Mouse (Mus musculus) adrenal gland, postnatal 14 days (tissue): ENCODE results near the gene H2-DMb2. TPM values are rescaled to one million over a fixed set of nuclear protein-coding genes. Genes with fewer than 3 reads are reported as not detected.
"Not testable (repeated sequence)": the region's sequence is repeated elsewhere in the genome, so short reads cannot be mapped to it uniquely, and the experiment has no call there.

Experiments
- DNase-seq: peaks from one replicate; pipeline ENCODE4 v3.0.0; 2021; ENCODE audit warnings: mixed read lengths
- total RNA-seq: library from RNA; stranded (reverse); gene quantifications from 2 replicates; pipeline ENCODE4 v1.2.3, GENCODE M21; 2021

Gene H2-DMb2
- total RNA-seq, 1 experiment from 2014 or later = 2.7 TPM

DNA sequence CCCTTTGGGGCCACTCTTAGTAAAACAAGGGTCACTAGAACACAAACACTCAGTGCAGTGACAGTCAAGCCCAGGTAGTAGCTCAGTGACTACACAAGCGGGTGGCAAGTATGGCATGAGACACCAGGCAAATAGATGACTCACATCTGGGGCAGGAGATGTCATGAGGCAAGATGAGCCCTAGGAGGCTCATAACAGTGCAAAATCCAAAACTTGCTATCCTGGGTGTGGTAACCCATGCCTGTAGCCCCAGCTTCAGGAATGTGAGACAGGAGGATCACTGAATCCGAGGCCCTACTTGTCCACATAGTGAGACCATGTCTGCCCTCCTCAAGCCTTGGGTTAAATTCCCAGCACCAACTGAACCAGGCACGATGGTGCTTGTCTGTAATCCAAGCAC is 8.7 kb upstream of the H2-DMb2 start:
- no peak for DNase-seq

DNA sequence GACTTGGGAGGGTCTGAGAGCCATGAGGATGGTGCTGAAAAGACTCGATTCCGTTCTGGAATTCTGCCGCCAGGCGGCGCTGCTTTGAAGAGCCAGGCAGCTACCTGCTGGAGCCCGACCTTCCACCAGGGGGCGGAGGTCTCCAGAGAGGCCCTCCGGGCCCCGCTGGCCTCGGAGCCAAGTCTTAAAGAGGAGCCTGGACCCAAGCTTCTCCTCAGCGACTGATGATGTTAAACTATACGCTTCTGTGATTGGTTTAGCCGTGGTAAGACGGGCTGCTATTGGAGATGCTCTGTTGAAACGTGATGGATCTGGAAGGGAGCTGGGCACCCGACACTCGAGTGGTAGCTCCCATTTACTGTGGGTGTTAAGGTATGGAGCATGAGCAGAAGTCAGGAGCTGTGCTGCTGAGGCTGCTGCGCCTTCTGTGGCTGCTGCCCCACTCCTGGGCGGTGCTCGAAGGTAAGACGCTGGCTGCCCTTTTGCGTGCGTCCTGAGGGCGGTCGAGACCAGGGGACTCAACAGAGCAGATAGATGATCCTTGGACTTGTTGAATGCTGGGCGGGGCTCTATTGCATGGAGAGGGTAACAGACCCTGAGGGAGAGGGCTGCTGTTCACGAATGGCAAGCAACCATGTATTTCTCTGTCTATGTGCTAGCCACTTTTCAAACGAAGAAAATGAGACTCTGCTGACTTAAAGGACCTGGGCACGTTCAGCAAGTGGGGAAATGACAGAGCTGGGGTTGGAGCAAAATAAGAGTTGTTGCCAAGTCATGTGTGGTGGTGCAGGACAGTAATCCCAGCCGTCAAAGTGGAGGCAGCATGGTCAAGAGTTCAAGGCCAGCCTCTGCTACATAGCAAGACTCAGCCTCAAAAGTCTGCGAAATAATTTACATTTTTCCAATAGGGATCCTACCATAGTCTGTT is 7.5 kb upstream of the H2-DMb2 start:
- peak; percentile 99 for DNase-seq

DNA sequence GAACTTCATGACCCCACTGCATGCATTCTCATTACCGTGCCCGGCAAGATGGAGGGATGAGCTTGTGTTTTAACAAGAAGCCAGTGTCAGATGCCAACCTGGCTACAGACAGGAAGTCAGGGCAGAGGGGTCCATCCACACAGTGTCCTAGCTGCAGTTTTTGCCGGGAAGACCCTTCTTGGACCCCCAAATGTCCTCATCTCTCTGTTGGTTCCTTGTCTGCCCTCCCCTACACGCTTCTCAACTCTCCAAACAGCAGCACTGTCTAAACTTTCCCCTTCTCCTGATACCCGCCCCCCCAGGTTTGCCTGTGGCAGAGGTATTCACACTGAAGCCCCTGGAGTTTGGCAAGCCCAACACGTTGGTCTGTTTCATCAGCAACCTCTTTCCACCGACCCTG is 5.5 kb upstream of the H2-DMb2 start:
- no peak for DNase-seq

DNA sequence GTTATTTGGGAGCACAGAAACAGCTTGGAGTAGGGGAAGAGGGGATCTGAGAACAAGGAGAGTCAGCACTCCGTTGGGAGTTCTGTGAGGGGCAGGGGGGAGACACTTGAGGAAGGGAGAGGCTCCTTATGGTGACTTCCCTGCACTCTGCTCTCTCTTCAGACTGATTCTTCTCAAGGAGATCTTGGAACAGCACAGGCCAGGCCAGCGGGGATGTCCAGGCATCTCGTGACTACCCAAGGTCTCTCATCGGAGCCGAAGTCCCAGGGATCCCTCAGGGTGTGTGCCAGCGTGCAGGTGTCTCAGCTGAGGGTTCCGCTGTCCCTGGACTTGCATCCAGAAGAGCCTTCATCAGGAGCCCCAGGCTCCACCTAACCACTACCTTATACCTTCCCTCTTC is 4.5 kb upstream of the H2-DMb2 start:
- DNase-seq = no peak

DNA sequence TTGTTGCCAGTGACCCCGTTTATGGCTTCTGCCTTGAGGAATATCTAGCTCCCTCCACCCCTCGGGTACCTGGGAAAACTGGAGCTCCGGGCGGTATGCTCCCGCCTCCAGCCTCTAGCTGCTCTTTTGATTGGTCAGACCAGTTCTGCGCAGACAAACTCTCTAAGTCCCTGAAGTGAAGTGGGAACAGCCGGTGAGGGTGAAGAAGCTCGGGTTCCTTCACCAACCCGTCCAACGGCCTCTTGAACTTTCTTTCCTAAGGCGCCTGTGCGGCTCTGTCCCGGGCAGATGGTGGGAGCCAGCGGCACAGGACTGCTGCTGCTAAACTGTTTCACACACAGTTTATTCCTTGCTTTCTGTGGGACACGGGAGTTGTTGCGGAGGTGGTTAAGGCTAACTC is 3.7 kb upstream of the H2-DMb2 start:
- DNase-seq = peak; percentile 43

DNA sequence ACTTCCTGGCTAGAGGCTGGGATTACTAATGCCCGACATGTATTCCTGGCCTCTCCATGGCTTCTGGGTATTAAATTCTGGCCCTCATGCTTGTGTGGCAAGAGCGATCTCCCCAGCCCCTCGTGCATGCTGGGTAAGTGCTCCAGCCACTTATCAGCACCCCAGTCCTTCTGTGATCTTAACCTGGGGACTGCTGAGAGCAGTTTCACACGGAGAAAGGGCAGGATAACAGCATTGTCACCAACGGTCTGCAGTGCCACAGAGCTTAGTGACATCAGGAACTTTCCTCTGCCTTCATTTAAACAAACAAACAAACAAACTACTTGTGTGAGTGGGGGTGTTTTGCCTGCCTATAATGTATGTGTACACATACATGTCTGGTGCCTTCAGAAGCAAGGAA is 2.9 kb upstream of the H2-DMb2 start:
- no peak for DNase-seq

DNA sequence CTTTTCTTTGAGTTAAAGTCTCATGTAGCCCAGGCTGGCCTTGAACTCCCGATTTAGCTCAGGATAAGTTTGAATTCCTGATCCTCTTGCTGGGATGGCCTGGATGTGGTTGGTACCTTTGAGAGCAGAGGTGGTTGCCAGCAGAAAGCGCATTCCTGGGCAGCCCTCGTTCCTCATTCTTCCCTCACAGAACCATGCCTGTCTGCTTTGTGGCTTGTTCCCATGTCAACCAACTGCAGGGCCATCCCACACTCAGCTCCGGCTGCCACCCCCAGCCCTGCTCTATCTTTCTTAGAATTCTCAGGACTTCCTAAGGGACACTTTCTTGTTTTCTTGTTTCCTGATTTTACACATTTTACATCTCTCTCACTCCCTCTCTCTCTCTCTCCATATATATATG is 1.7 kb upstream of the H2-DMb2 start:
- DNase-seq = no peak

DNA sequence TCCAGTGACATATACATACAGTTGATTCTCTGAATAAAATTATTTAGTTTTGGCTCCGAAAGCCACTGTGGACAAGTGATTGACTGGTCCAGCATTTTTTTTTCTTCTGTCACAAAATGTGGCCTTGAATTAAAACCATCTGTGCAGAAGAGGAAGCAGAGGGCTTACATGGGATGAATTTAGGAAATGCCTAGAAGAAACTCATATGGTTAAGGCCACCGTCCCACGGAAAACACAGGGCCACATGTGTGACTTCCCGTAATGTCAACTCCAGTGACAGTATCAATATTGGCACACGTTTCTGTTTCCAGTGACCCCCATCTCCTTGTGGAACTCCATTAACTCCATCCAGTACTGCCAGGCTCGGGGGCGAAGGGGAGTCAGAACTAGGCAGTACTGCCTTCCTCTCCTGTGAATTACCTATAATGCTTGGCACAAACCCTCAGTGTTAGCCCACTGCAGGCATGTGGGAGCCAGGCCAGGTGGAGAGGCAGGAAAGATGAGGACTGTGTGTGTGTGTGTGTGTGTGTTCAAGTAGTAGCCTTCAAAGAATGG is 574 bp upstream of the H2-DMb2 start:
- no peak for DNase-seq

DNA sequence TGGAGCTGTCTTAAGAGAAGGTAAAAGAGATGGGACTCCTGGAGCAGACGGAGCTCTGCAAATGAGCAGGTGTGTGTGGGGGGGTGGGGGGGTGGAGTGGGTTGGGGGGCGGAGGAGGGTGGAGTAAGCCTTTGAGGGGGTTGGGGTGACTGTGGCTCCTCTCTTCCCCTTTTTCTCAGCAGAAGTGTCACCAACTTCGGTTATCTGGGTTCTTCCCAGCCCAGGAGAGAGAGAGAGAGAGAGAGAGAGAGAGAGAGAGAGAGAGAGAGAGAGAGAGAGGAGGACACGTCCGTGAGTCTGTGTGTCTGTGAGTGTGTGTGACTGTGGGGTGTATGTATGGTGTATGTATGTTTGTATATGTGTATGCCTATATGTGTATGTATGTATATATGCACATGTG is 354 bp downstream of the H2-DMb2 start:
- DNase-seq = peak; percentile 8

DNA sequence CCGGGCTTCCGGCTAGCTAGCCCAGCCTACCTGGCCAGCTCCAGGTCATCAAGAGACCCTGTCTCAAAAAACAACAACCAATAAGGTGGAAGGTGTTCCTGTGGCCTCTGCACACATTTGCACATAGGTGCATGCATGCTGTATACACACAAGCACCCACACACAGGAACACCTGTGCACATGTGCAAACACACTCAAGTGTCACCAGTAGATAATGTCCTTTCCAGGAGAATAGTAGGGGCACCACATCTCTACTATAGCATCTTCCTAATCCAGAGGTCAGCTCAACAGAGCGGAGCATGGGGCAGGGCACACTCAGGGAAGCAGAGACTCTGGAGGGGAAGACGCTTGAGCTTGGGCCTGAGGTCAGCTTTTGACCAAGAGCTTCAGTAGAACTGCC is 1.1 kb downstream of the H2-DMb2 start:
- not testable (repeated sequence) for DNase-seq

DNA sequence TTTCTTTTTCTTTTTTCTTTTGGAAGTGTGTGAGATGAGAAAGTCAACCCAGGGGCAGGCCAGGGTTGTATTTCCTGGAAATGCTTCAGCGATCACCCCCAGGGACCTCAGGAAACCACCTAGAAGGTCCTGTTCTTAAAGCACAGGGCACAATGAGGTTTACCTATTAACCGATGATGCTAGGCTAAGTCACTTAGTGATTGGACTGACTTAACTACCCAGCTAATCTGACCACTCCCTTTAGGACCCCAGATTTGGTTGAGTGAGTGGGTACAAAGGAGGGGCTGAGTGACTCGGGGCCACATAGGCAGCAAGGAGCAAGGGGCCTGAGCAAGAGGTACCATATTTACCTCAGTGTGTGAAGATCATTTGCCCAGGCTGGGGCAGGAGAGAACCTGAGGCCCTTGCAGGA is 1.9 kb downstream of the H2-DMb2 start:
- DNase-seq = peak; percentile 7

DNA sequence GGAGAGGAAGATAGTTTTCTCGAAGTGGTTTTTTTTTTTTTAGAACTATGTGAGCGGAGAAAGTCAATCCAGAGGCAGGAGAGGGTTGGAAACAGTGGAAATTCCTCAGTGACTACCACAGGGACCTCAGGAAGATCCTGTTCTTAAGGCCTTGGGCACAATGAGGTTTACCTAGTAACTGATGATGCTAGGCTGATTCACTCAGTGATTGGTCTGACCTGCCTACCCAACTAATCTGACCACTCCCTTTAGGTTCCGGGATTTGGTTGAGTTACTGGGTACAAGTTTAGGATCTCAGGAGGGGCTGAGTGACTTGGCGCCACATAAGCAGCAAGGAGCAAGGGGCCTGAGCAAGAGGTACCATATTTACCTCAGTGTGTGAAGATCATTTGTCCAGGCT is 9.8 kb downstream of the H2-DMb2 start, which contains the start of gene H2-DMb1:
Gene H2-DMb1 (plus strand): TSS at position 150 of the 400 bp plus-strand sequence.
- peak; percentile 70 for DNase-seq

DNA sequence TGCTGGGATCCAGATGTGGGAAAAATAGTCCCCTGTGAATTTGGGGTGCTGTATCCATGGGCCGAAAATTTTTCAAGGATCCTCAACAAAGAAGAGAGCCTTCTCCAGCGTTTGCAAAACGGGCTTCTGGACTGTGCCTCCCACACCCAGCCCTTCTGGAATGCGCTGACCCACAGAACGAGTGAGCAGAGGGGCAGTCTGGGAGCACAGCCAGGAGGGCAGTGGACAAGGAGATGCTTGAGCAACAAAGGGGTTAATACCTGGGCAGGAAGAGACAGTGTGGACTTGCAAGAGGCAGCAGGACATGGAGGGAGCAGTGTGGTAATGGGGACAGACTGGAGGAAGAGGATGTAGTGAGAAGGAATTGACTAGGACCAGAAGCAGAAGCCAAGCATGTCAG is 12.4 kb downstream of the H2-DMb2 start:
- DNase-seq = no peak

DNA sequence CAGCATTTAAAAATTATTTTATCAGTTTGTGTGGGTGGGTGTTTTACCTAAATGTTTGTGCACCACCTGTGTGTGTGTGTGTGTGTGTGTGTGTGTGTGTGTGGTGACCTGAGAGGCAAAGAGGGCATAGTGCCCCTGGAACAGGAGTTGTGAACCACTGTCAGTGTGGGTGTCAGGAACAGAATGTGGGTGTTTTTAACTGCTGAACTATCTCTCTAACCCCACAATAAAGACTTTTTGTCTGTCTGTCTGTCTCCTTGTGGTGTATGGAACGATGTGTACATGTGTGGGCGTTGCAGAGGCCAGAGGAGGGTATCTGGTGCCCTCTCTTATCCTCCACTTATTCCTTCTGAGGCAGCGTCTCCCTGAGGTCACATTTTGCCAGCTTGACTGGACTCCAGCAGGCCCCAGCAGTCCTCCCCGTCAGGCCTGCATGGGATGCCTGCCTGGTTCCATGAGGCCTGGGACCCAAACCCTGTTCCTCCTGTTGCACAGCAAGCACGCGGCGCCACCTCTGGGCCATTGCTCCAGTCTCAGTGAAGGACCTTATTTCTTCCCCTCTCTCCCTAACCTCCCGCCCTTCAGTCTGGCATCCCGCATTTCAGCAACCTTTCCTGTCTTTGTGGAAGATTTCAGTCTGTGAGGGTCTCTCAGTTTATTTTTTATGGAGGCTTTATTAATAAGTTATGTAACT is 21.2 kb downstream of the H2-DMb2 start:
- DNase-seq = no peak

DNA sequence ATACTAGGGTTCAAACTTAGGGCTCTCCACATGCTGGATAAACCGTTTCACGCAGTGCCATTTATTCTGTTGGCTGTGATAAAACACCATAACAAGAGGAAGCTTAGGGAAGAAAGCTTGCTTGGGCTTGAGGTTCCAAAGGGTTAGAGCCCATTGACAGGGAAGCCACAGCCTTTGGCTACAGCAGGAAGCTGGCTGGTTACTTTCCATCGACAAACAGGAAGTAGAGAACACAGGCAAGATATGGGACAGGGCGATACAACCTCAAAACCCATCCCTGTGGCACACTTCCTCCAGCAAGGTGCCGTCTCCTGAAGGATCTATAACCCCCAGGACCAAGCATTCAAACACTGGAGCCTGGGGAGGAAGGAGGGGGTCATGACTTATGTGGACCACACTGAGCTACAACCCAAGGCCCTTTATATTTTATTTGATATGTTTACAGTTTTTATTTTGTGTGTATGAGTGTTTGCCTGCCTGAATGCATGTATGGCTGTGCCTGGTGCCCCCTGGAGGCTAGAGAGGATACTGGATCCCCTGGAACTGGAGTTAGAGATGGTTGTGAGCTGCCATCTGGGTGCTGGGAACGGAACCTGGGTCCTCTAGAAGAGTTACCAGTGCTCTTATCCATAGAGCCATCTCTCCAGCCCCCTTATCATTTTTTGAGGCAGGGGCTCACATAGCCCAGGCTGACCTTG is 22.1 kb downstream of the H2-DMb2 start:
- peak; percentile 29 for DNase-seq

DNA sequence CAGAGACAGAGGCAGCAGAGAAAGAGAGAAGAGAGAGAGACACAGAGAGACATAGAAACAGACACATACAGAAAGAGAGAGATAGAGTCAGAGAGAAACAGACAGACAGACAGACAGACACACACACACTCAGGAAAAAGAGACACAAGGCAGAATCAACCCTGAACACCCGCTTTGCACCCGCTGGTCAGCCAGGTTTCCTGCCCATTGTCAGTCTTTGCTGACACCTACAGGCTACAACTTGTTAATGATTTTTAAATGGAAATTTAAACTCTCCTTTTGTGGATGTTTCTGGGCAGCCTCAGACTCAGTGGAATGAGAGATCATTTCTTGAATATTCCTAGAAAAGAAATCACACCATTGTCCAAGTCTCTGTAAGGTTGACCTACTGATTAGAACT is 26.2 kb downstream of the H2-DMb2 start:
- peak; percentile 68 for DNase-seq

DNA sequence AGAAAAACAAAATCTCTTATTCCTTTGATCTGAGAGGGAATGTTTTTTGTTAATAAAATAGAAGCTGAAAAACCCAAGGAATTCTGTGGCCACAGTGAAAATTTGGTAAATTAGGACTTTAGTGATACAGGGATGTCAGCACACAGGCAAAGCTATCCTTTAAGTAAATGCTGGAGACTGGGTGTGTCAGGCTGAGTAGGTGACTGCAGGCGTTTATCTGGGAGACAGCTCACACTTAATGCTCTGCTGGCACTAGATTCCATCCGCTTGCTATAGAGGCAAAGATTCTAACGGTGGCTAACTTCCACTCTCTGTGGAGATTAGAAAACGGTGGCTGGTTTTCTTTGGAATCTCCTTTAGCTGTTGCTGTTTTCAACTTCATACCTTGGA is 27.4 kb downstream of the H2-DMb2 start:
- DNase-seq = no peak

DNA sequence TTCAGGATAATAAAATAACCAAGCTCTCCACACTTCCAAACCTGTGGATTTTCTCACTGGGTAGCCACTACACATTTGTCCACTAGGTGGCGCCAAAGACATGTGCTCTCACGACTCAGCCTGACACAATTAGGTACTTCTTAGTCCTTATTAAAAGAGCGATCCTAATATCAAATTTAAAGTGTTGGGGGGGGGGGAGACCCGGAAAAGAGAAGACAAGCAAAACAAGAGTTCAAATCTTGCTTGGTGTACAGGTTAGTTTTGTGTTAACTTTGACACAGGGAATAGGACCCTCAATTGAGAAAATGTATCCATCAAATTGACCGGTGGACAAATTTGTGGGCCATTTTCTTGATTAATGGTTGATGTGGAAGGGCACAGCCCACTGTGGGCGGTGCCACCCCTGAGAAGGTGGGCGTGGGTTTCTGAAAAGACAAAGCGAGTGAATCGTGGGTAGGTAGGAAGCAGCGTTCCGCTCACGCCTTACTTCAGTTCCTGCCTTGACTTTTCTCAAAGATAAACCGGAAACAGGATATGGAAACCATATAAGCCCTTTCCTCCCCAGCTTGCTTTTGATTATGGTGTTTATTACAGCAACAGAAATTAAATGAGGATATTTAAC is 27.9 kb downstream of the H2-DMb2 start:
- DNase-seq = peak; percentile 88

DNA sequence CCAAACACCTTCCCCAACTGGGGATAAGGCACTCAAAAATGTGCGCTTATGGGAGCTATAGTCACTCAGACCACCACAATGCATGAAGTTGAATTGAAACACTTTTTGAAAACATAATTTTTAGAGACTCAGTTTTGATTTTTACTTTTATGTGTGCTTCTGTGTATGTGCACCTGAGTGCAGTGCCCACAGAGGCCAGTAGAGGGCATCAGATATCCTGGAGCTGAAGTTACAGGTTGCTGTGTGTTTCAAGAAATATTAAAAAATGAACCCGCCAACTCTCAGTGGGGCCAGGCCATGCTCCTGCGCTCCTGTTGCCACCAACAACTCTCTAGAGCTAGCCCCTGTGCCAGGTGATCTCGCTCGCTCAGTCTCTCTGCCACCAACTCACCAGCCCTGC is 29.4 kb downstream of the H2-DMb2 start:
- DNase-seq = no peak

DNA sequence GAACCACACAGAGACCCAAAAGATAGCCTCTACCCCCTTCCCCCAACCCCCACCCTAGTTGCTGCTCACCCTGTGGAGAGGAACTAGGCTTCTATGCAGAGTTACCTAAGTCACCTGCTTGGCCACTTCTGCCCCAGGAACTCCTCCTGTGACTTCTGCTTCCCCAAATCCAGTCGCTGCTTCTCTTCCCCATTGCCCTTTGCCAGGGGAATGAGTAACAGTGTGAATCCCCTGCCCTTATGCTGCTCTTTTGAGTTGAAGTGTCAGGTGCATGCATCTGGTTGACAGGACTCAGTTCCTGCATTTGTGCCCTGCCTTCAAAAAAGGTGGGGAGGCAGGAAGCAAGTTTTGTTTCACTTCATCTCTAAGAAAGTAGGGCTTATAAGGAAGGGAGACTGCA is 31.0 kb downstream of the H2-DMb2 start:
- no peak for DNase-seq

DNA sequence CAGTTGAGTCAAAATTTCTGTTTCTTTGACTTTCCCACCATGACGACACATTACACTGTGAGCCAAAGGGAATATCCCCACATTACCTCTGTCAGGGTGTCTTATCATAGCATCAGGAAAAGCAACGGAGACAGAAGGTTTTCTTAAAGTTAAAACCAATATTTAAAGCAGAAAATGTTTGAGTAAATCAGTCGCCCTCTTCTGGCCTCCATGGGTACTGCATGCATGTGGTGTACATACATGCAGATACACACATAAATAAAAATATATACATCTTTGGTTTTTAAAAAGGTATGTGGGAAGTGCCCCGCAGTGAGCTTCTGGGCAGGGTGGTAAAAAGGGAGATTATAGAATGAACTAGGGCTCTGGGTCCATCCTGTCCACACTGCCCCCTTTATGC is 34.1 kb downstream of the H2-DMb2 start:
- no peak for DNase-seq

DNA sequence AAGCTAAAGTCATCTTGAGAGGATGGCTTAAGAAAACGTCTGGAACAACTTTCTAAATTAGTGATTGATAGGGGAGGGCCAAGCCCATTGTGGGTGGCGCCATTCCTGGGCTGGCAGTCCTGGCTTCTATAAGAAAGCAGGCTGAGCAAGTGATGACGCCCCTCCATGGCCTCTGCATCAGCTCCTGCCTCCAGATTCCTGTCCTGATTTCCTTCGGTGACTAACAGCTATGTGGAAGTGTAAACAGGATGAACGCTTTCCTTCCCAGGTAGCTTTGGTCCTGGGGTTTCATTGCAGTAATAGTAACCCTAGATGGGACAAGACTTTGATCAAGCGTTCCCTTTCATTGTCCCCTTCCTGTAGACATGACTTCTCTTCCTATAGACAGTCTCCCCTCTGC is 35.9 kb downstream of the H2-DMb2 start:
- DNase-seq = no peak
